Mouse (Mus musculus) forebrain, embryonic 14.5 days (tissue): ENCODE measurements around the gene 2810408A11Rik. TPM values are rescaled to one million over a fixed set of nuclear protein-coding genes. Genes with fewer than 3 reads are reported as not detected.
"Not testable (repeated sequence)": the region's sequence is repeated elsewhere in the genome, so short reads cannot be mapped to it uniquely, and the experiment has no call there.

Source experiments
- ATAC-seq: fragments of 200-750 bp; cut with Nextera tagmentation; 2 replicates; pipeline ENCODE4 v1.8.0; 2017; ENCODE audit warnings: mild to moderate bottlenecking, moderate library complexity
- DNase-seq: peaks from one replicate; pipeline ENCODE4 v3.0.0-alpha.2; 2015; ENCODE audit warnings: low spot score
- H3K27ac ChIP-seq: fragments of 300-500 bp; sonication (generic); 2 replicates; pipeline ENCODE4 v1.5.1; 2014; ENCODE audit warnings: low read depth, mild to moderate bottlenecking, control low read depth, low read length, moderate library complexity
- H3K27me3 ChIP-seq: fragments of 300-500 bp; sonication (generic); replicated peaks from 2 replicates; pipeline ENCODE4 v1.6.1; 2014; ENCODE audit warnings: low read length, control low read depth, mixed read lengths; ENCODE audit not compliant: control insufficient read depth, insufficient read depth
- H3K36me3 ChIP-seq: fragments of 300-500 bp; sonication (generic); 2 replicates; pipeline ENCODE4 v1.6.1; 2014; ENCODE audit warnings: low read length, control low read depth; ENCODE audit not compliant: control insufficient read depth, insufficient read depth
- H3K4me1 ChIP-seq: fragments of 300-500 bp; sonication (generic); 2 replicates; pipeline ENCODE4 v1.6.1; 2014; ENCODE audit warnings: antibody characterized with exemption, low read length, control low read depth; ENCODE audit not compliant: control insufficient read depth, insufficient read depth
- H3K4me2 ChIP-seq: fragments of 300-500 bp; sonication (generic); 2 replicates; pipeline ENCODE4 v1.6.1; 2014; ENCODE audit warnings: mild to moderate bottlenecking, control low read depth, low read length
- H3K4me3 ChIP-seq: fragments of 300-500 bp; sonication (generic); 2 replicates; pipeline ENCODE4 v1.5.1; 2014; ENCODE audit warnings: low read depth, low read length, control low read depth
- H3K9ac ChIP-seq: fragments of 300-500 bp; sonication (generic); 2 replicates; pipeline ENCODE4 v1.6.1; 2014; ENCODE audit warnings: mild to moderate bottlenecking, low read length, control low read depth, moderate library complexity
- H3K9me3 ChIP-seq: fragments of 300-500 bp; sonication (generic); replicated peaks from 2 replicates; pipeline ENCODE4 v1.6.1; 2016; ENCODE audit warnings: low read length, control low read depth, mixed read lengths; ENCODE audit not compliant: control insufficient read depth
- WGBS: fragments of 180-500 bp; shearing (Covaris S2); extraction: QIAGEN DNeasy Blood & Tissue Kit; methylation state at CpG from one replicate; pipeline ENCODE4 v1.1.7; 2014; 5-methylcytosine and 5-hydroxymethylcytosine counted together
- polyA plus RNA-seq: library from polyadenylated mRNA; unstranded; fragments of >200 nt; fragmentation: Nextera tagmentation; extraction: Ambion mirVana; gene quantifications from 2 replicates; pipeline ENCODE4 v1.2.1, GENCODE M21; 2014

Gene 2810408A11Rik
- polyA plus RNA-seq, 1 experiment from 2014 or later: 18.6 TPM

DNA sequence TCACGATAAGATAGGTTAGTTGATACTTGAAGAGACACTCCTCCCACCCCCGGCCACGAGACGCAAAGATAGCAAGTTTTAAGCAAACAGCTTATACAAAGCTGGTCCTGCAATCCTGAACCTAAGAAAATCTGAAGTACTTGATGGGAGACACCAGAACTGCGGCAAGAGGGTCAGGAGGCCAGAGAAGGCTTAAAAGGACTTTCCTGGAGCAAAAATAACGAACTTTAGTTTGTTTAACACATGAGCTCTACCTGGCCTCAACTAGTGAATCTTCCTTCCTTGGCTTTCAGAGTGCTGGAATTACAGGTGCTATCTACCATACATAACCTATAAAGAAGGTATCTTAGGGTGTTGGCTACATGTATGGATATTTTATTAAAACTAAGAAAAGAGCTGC, 33.9 kb upstream of the 2810408A11Rik start:
- Histone ChIP-seq H3K27me3 (peaks cover 9% of the 10 kb centered on the region; the same call in 1 of the 2 replicates), H3K4me1 (peaks cover 5% of the 10 kb centered on the region; the same call in 1 of the 2 replicates), H3K36me3 (no peaks in the 10 kb centered on the region), H3K9me3 (no peaks in the 10 kb centered on the region), H3K4me2 (peak overlapping the region; percentile 99), H3K9ac (no peak overlapping the region), H3K4me3 (0 out of 2 replicates have a peak overlapping the region, but pooled peaks have one; percentile 2), H3K27ac (no peak overlapping the region)
- DNase-seq (peak; percentile 13), ATAC-seq (no peak)
- 18% methylated on average over 6 of the region's 6 CpGs for WGBS

DNA sequence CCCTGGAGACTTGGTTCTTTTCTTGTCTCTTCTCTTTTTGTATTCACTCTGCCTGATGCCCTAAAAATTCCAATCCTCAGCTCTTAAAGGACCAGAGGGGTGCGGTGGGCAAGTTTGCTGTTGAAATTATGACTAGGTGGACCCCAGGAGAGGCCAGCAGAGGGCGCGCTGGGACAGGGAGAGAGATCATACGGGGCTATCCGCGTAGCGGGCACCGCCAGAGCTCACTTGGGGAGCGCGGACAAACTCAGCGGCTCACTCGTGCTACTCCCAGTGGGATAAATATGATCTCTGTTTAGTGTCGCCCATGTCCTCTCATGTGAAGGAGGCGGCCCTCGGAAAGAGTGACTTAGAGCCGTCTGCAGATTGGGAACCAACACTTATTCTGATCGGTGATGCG, 33.4 kb upstream of the 2810408A11Rik start:
- Histone ChIP-seq H3K4me2 (peak overlapping the region; percentile 99), H3K9ac (no peak overlapping the region), H3K9me3 (no peaks in the 10 kb centered on the region), H3K27me3 (peaks cover 9% of the 10 kb centered on the region; the same call in 1 of the 2 replicates), H3K36me3 (no peaks in the 10 kb centered on the region), H3K4me1 (peaks cover 5% of the 10 kb centered on the region; the same call in 1 of the 2 replicates), H3K27ac (no peak overlapping the region), H3K4me3 (0 out of 2 replicates have a peak overlapping the region, but pooled peaks have one; percentile 2)
- WGBS: 0% methylated on average over 18 of the region's 18 CpGs
- ATAC-seq (peak; percentile 54), DNase-seq (peak; percentile 92)

DNA sequence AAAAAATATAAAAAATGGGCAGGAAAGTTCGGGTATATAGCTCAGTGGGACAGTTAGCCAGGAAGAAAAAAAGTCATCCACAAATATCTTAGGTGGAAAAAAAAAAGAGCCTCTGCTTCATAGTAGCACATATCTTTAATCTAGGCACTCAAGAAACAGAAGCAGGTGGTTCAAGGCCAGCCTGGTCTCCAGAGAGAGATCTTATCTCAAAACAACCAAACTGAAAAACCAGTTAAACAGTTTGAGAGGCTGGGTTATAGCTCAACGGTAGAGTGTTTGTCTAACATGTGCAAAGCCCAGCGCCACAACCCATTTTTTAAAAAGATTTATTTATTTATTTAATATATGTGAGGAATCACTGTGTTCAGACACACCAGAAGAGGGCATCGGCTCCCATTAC, 32.3 kb upstream of the 2810408A11Rik start:
- Histone ChIP-seq H3K36me3 (no peaks in the 10 kb centered on the region), H3K9me3 (no peaks in the 10 kb centered on the region), H3K9ac (no peak overlapping the region), H3K27me3 (peaks cover 7% of the 10 kb centered on the region; the same call in 1 of the 2 replicates), H3K27ac (no peak overlapping the region), H3K4me1 (peaks cover 5% of the 10 kb centered on the region; the same call in 1 of the 2 replicates), H3K4me2 (no peak overlapping the region), H3K4me3 (no peak overlapping the region)
- 82% methylated on average over 4 of the region's 4 CpGs for WGBS
- ATAC-seq (no peak), DNase-seq (no peak)

DNA sequence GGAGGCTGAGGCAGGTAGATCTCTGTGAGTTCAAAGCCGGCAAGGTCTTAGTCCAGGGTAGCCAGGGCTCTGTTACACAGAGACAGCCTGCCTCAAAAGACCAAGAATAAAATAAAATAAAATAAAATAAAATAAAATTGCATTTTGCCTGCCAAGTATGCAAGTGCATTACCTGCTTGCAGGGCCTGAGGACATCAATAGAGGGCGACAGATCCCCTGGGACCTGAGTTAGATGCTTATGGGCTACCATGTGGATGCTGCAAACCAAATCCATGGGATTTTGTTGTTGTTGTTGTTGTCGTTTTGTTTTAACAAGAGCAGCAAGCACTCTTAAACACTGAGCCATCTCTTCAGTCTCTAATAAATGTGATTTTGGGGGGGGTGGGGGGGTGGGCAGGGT, 31.5 kb upstream of the 2810408A11Rik start:
- 31% methylated on average over 3 of the region's 3 CpGs for WGBS
- no peak for DNase-seq

DNA sequence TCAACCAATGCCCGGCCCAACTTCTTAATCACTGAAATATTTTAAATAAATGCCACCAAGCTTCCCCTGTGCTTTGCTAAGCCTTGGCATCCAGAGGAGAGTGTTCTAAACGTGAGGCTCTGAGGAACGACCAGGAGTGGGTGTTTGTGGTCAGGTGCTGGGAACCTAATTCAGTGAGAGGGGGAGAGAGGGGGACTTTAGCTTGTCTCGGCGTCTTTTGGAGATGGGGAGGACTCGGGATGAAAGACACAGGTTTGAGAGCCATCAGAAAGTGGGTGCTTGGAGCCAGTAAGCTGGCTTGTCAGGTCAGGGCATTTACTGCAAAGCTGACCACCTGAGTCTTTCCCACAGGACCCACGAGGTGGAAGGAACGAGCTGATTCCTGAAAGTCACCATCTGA, 31.0 kb upstream of the 2810408A11Rik start:
- ATAC-seq (no peak), DNase-seq (no peak)
- Histone ChIP-seq H3K36me3 (no peaks in the 10 kb centered on the region), H3K4me2 (no peak overlapping the region), H3K27me3 (no peaks in the 10 kb centered on the region; the same call in 1 of the 2 replicates), H3K9me3 (no peaks in the 10 kb centered on the region), H3K4me3 (no peak overlapping the region), H3K4me1 (peaks cover 5% of the 10 kb centered on the region; the same call in 1 of the 2 replicates), H3K27ac (no peak overlapping the region), H3K9ac (no peak overlapping the region)
- WGBS: 78% methylated on average over 8 of the region's 8 CpGs

More for the DNA sequence above, 31.5 kb upstream of the 2810408A11Rik start:
- H3K36me3 ChIP-seq: no peaks in the 10 kb centered on the region
- H3K27me3 ChIP-seq: peaks cover under 1% of the 10 kb centered on the region; the same call in 1 of the 2 replicates
- no peak overlapping the region for H3K27ac ChIP-seq
- peaks cover 5% of the 10 kb centered on the region; the same call in 1 of the 2 replicates for H3K4me1 ChIP-seq
- no peak for ATAC-seq
- no peaks in the 10 kb centered on the region for H3K9me3 ChIP-seq
- H3K4me2 ChIP-seq: no peak overlapping the region
- H3K4me3 ChIP-seq: no peak overlapping the region
- no peak overlapping the region for H3K9ac ChIP-seq

DNA sequence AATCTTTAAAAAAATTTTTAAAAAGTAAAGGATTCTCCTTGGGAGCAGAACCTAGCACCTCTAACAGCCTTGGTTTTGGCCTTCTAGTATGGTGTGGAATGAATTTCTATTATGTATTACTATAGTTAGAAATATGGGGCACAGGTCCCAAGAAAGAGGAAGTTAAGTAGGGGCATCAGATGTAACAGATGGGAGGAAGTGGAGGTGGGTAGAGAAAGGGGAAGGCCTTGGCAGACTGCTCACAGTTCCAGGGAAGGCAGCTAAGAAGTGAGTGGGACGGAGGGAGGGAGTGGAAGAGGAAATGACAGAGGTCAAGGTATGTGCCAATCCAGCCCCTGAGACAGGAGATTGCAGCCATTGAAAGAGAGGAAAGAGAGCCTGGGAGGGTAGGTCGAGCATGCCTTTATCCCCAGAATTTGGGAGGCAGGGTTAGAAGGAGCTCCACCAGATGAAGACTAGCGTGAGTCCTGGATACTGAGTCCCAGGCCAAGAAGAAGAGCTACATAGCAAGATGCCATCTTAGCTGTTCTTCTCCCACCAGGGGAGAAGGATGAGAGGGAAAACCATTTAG, 30.3 kb upstream of the 2810408A11Rik start:
- Histone ChIP-seq H3K27me3 (no peaks in the 10 kb centered on the region), H3K9ac (no peak overlapping the region), H3K4me2 (no peak overlapping the region), H3K36me3 (no peaks in the 10 kb centered on the region), H3K27ac (no peak overlapping the region), H3K4me1 (peaks cover 3% of the 10 kb centered on the region; the same call in 1 of the 2 replicates), H3K4me3 (no peak overlapping the region), H3K9me3 (no peaks in the 10 kb centered on the region)
- WGBS: 68% methylated on average over 3 of the region's 3 CpGs
- ATAC-seq (no peak), DNase-seq (no peak)

DNA sequence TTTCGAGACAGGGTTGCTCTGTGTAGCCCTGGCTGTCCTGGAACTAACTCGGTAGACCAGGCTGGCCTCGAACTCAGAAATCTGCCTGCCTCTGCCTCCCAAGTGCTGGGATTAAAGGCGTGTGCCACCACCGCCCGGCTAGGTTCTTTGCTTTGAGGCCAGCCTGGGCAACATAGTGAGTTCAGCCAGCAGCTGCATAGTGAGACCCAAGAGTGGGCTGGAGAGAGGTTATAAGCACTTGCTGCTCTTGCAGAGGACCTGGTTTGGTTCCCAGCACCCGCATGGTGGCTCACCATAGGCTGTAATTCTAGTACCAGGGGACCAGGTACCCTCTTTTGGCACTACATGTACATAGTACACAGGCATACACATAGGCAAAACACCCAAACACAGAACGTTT, 29.4 kb upstream of the 2810408A11Rik start:
- H3K9me3 ChIP-seq, H3K36me3 ChIP-seq, DNase-seq, H3K4me2 ChIP-seq, H3K27ac ChIP-seq, H3K4me1 ChIP-seq, H3K9ac ChIP-seq, H3K27me3 ChIP-seq, H3K4me3 ChIP-seq, ATAC-seq: not testable (repeated sequence)
- 87% methylated on average over 8 of the region's 8 CpGs for WGBS

DNA sequence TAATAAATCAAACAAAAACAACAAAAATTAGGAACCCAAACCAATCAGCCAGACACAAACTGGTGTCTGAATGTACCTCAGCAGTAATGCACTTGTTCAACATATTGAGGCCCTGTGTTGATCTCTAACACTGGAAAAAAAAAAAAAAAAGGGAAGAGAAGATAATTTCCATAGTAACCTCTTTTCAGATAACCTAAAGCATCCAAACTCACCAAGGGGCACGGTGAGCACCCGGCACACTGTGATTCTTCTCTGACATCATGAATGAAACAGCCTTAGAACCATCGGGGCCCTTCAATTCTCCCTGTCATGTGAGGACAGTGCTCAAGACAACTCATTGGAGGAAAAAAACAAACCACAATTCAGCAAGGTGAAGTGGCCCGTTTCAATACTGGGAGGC, 28.9 kb upstream of the 2810408A11Rik start:
- no peak overlapping the region for H3K27ac ChIP-seq
- 85% methylated on average over 4 of the region's 4 CpGs for WGBS
- ATAC-seq (no peak), DNase-seq (no peak)
- H3K36me3 ChIP-seq: no peaks in the 10 kb centered on the region
- no peaks in the 10 kb centered on the region for H3K4me1 ChIP-seq
- no peak overlapping the region for H3K9ac ChIP-seq
- no peaks in the 10 kb centered on the region for H3K27me3 ChIP-seq
- no peak overlapping the region for H3K4me3 ChIP-seq
- H3K4me2 ChIP-seq: no peak overlapping the region
- H3K9me3 ChIP-seq: no peaks in the 10 kb centered on the region

DNA sequence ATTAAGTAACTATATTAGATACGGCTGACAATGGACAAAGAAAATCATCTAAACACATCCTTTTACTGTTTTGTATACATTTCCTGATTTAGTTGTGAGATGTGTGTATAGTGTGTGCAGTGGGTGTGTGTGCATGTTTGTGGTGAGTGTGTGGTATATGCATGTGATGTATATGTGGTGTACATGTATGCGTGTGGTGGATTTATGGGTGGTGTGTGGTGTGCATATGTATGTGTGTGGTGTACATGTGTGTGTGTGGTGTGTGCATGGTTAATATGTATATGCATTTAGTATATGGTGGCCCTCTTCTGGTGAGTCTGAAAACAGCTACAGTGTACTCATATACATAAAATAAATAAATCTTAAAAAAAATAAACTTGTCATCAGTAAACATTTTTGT, 26.7 kb upstream of the 2810408A11Rik start:
- no peak for ATAC-seq
- no peaks in the 10 kb centered on the region for H3K27me3 ChIP-seq
- H3K4me2 ChIP-seq: no peak overlapping the region
- no peaks in the 10 kb centered on the region for H3K36me3 ChIP-seq
- no peak for DNase-seq
- H3K27ac ChIP-seq: no peak overlapping the region
- H3K4me3 ChIP-seq: no peak overlapping the region
- 96% methylated on average over 2 of the region's 2 CpGs for WGBS
- H3K9me3 ChIP-seq: no peaks in the 10 kb centered on the region
- H3K4me1 ChIP-seq: no peaks in the 10 kb centered on the region
- H3K9ac ChIP-seq: no peak overlapping the region
